Mouse (Mus musculus) heart, embryonic 16.5 days (tissue): ENCODE results near the gene Tekt5. TPM values are rescaled to one million over a fixed set of nuclear protein-coding genes. Genes with fewer than 3 reads are reported as not detected.
A peak's percentile ranks its signal among the peaks of the same experiment; 100 is the strongest.

ENCODE experiments used
- ATAC-seq: fragments of 200-750 bp; cut with Nextera tagmentation; replicated peaks from 2 replicates; pipeline ENCODE4 v1.8.0; 2017; ENCODE audit warnings: moderate number of reproducible peaks; ENCODE audit not compliant: insufficient read depth, low FRiP score; ENCODE audit errors: extremely low read depth
- H3K27ac ChIP-seq: fragments of 300-500 bp; sonication (generic); 2 replicates; pipeline ENCODE4 v1.5.1; 2014; ENCODE audit warnings: mild to moderate bottlenecking, low read length, control low read depth, moderate library complexity
- H3K27me3 ChIP-seq: fragments of 300-500 bp; sonication (generic); 2 replicates; pipeline ENCODE4 v1.6.1; 2014; ENCODE audit warnings: low read length, mixed read lengths; ENCODE audit not compliant: control insufficient read depth, insufficient read depth
- H3K36me3 ChIP-seq: fragments of 300-500 bp; sonication (generic); 2 replicates; pipeline ENCODE4 v1.6.1; 2014; ENCODE audit not compliant: control insufficient read depth, insufficient read depth
- H3K4me1 ChIP-seq: fragments of 300-500 bp; sonication (generic); 2 replicates; pipeline ENCODE4 v1.6.1; 2014; ENCODE audit warnings: low read length, mixed read lengths; ENCODE audit not compliant: control insufficient read depth, insufficient read depth
- H3K4me2 ChIP-seq: fragments of 300-500 bp; sonication (generic); 2 replicates; pipeline ENCODE4 v1.6.1; 2014; ENCODE audit warnings: low read depth, mild to moderate bottlenecking, control low read depth, low read length
- H3K4me3 ChIP-seq: fragments of 300-500 bp; sonication (generic); 2 replicates; pipeline ENCODE4 v1.5.1; 2014; ENCODE audit warnings: mild to moderate bottlenecking, control low read depth, low read length
- H3K9ac ChIP-seq: fragments of 300-500 bp; sonication (generic); 2 replicates; pipeline ENCODE4 v1.6.1; 2014; ENCODE audit warnings: low read length, control low read depth
- H3K9me3 ChIP-seq: fragments of 300-500 bp; sonication (generic); replicated peaks from 2 replicates; pipeline ENCODE4 v1.6.1; 2016; ENCODE audit warnings: low read length; ENCODE audit not compliant: control insufficient read depth
- WGBS: fragments of 180-500 bp; shearing (Covaris S2); extraction: QIAGEN DNeasy Blood & Tissue Kit; methylation state at CpG from one replicate; pipeline ENCODE4 v1.1.7; 2014; 5-methylcytosine and 5-hydroxymethylcytosine counted together
- polyA plus RNA-seq: library from polyadenylated mRNA; unstranded; fragments of >200 nt; fragmentation: Nextera tagmentation; extraction: Ambion mirVana; gene quantifications from 2 replicates; pipeline ENCODE4 v1.2.1, GENCODE M21; 2015

Gene Tekt5
- polyA plus RNA-seq, 1 experiment from 2014 or later: 1.3 TPM

- Histone ChIP-seq H3K4me1 (no peaks in the 10 kb centered on the region), H3K4me3 (no peak overlapping the region), H3K36me3 (no peaks in the 10 kb centered on the region), H3K9me3 (no peaks in the 10 kb centered on the region), H3K4me2 (no peak overlapping the region), H3K27me3 (no peaks in the 10 kb centered on the region), H3K9ac (no peak overlapping the region), H3K27ac (no peak overlapping the region)
- no peak for ATAC-seq
- WGBS: 82% methylated on average over 6 of the region's 6 CpGs
Measured at GRCm38 (mm10) chr16:10388634-10389365, 6.5 kb downstream of the Tekt5 start.

- Histone ChIP-seq H3K36me3 (no peaks in the 10 kb centered on the region), H3K4me1 (no peaks in the 10 kb centered on the region), H3K4me2 (no peak overlapping the region), H3K9me3 (no peaks in the 10 kb centered on the region), H3K9ac (no peak overlapping the region), H3K27ac (no peak overlapping the region), H3K27me3 (no peaks in the 10 kb centered on the region), H3K4me3 (no peak overlapping the region)
- WGBS: 77% methylated on average over 12 of the region's 12 CpGs
- ATAC-seq: no peak
Measured at GRCm38 (mm10) chr16:10385261-10385660, 10.0 kb downstream of the Tekt5 start.

GRCm38 (mm10) chr16:10384544-10384943 lies 10.7 kb downstream of the Tekt5 start:
- Histone ChIP-seq H3K4me1 (no peaks in the 10 kb centered on the region), H3K36me3 (no peaks in the 10 kb centered on the region), H3K9me3 (no peaks in the 10 kb centered on the region), H3K4me2 (peak overlapping the region; percentile 51), H3K27ac (no peak overlapping the region), H3K9ac (no peak overlapping the region), H3K27me3 (no peaks in the 10 kb centered on the region), H3K4me3 (no peak overlapping the region)
- 60% methylated on average over 3 of the region's 3 CpGs for WGBS
- no peak for ATAC-seq

GRCm38 (mm10) chr16:10384060-10384497 lies 11.2 kb downstream of the Tekt5 start:
- no peak overlapping the region for H3K27ac ChIP-seq
- H3K36me3 ChIP-seq: no peaks in the 10 kb centered on the region
- no peaks in the 10 kb centered on the region for H3K4me1 ChIP-seq
- ATAC-seq: peak; percentile 23; the same call in 1 of the 2 replicates
- H3K4me3 ChIP-seq: peak overlapping the region; percentile 31
- peak overlapping the region; percentile 51 for H3K4me2 ChIP-seq
- no peaks in the 10 kb centered on the region for H3K27me3 ChIP-seq
- H3K9ac ChIP-seq: no peak overlapping the region
- H3K9me3 ChIP-seq: no peaks in the 10 kb centered on the region
- 18% methylated on average over 8 of the region's 8 CpGs for WGBS

GRCm38 (mm10) chr16:10379531-10379930 lies 15.8 kb downstream of the Tekt5 start:
- Histone ChIP-seq H3K9ac (no peak overlapping the region), H3K9me3 (no peaks in the 10 kb centered on the region), H3K4me2 (no peak overlapping the region), H3K4me3 (no peak overlapping the region), H3K4me1 (0 out of 2 replicates have a peak, but pooled peaks cover 3% of the 10 kb centered on the region), H3K36me3 (no peaks in the 10 kb centered on the region), H3K27ac (no peak overlapping the region), H3K27me3 (no peaks in the 10 kb centered on the region)
- ATAC-seq: no peak
- WGBS: 32% methylated on average over 2 of the region's 2 CpGs

GRCm38 (mm10) chr16:10377286-10377685 lies 18.0 kb downstream of the Tekt5 start:
- H3K27ac ChIP-seq: no peak overlapping the region
- no peaks in the 10 kb centered on the region for H3K36me3 ChIP-seq
- H3K4me2 ChIP-seq: no peak overlapping the region
- 0 out of 2 replicates have a peak, but pooled peaks cover 4% of the 10 kb centered on the region for H3K4me1 ChIP-seq
- no peaks in the 10 kb centered on the region for H3K9me3 ChIP-seq
- H3K4me3 ChIP-seq: no peak overlapping the region
- H3K9ac ChIP-seq: no peak overlapping the region
- WGBS: 50% methylated on average over 1 of the region's 1 CpGs
- ATAC-seq: no peak
- H3K27me3 ChIP-seq: no peaks in the 10 kb centered on the region

GRCm38 (mm10) chr16:10374254-10375011 lies 20.9 kb downstream of the Tekt5 start:
- 28% methylated on average over 13 of the region's 13 CpGs for WGBS
- Histone ChIP-seq H3K4me1 (peaks cover 10% of the 10 kb centered on the region), H3K36me3 (no peaks in the 10 kb centered on the region), H3K4me2 (peak overlapping the region; percentile 62), H3K4me3 (peak overlapping the region; percentile 27), H3K9ac (peak overlapping the region; percentile 67), H3K9me3 (no peaks in the 10 kb centered on the region), H3K27ac (no peak overlapping the region), H3K27me3 (no peaks in the 10 kb centered on the region)
- ATAC-seq: peak; percentile 74

GRCm38 (mm10) chr16:10372372-10372771 lies 22.9 kb downstream of the Tekt5 start:
- WGBS: 60% methylated on average over 4 of the region's 4 CpGs
- Histone ChIP-seq H3K4me3 (no peak overlapping the region), H3K27ac (no peak overlapping the region), H3K27me3 (no peaks in the 10 kb centered on the region), H3K4me1 (peaks cover 14% of the 10 kb centered on the region), H3K9me3 (no peaks in the 10 kb centered on the region), H3K9ac (no peak overlapping the region), H3K36me3 (no peaks in the 10 kb centered on the region), H3K4me2 (no peak overlapping the region)
- ATAC-seq: no peak

- H3K9ac ChIP-seq: 0 out of 2 replicates have a peak overlapping the region, but pooled peaks have one; percentile 42
- no peaks in the 10 kb centered on the region for H3K27me3 ChIP-seq
- no peaks in the 10 kb centered on the region for H3K36me3 ChIP-seq
- H3K4me3 ChIP-seq: no peak overlapping the region
- 92% methylated on average over 1 of the region's 1 CpGs for WGBS
- H3K27ac ChIP-seq: no peak overlapping the region
- peaks cover 15% of the 10 kb centered on the region for H3K4me1 ChIP-seq
- ATAC-seq: no peak
- H3K4me2 ChIP-seq: no peak overlapping the region
- H3K9me3 ChIP-seq: no peaks in the 10 kb centered on the region
Measured at GRCm38 (mm10) chr16:10369996-10370395, 25.3 kb downstream of the Tekt5 start.
